Mouse (Mus musculus) layer of hippocampus, postnatal 14 days (tissue): ENCODE measurements at regions not wholly inside any gene's neighbourhood (a gene's known extent, or its start where the extent isn't known, plus 50 kb on each side); places are given as distances from the start of the nearest gene placed in this dataset.

Experiments used
- DNase-seq, 2 experiments: peaks; one replicate each; pipeline ENCODE4 v3.0.0; 2021 to 2022; ENCODE audit warnings: low spot score in 2 of 2, mixed read lengths in 1 of 2

GRCm38 (mm10) chr4:51748404-51749064 is 532.1 kb downstream of the Cylc2 start:
- DNase-seq, result peak in 1 of 2 experiments; percentile 6

DNA sequence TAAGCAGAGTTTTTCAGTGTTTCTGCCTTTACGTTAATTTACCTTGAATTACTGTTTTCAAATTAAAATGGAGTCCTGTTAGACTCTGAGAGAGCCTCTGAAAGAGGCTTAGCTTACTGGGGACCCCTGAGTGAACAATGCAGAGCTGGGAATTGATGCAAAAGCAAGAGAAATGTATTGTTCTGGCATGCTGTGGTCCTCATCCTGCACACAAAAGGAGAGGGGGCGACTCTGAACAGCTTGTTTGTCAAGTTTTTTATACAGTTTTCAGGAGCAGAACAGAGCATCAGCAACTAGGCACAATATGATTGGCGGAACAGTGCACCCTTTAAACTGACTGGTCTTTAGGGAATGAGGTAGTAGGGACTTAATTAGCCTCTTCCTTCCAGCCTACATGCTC is 532.7 kb downstream of the Cylc2 start:
- no peak for DNase-seq
